Mouse (Mus musculus) megakaryocyte, adult 5-6 weeks (primary cell): ENCODE measurements around the gene Fut8. TPM values are rescaled to one million over a fixed set of nuclear protein-coding genes. Genes with fewer than 3 reads are reported as not detected.
A peak's percentile ranks its signal among the peaks of the same experiment; 100 is the strongest.
"Not testable (repeated sequence)": the region's sequence is repeated elsewhere in the genome, so short reads cannot be mapped to it uniquely, and the experiment has no call there.

ENCODE experiments used
- ATAC-seq: 2 replicates; pipeline ENCODE4 v1.8.0; 2016; ENCODE audit warnings: mild to moderate bottlenecking, inconsistent platforms; ENCODE audit not compliant: poor library complexity, severe bottlenecking
- total RNA-seq, 2 experiments: library from RNA; stranded (forward) in 1 of 2; stranded (reverse) in 1 of 2; fragments of 153-499, 151-499 nt in 1 of 2; fragments of 221-1000, 200-1000 nt in 1 of 2; gene quantifications; 2 replicates each; pipeline versions ENCODE4 v1.2.3 to v1.2.4; 2015 to 2017

The Fut8 gene
- total RNA-seq, 2 experiments from 2014 or later = 46.2 to 53.9 TPM

GRCm38 (mm10) chr12:77220616-77221015 lies 17.3 kb upstream of the Fut8 start:
- ATAC-seq = no peak

DNA sequence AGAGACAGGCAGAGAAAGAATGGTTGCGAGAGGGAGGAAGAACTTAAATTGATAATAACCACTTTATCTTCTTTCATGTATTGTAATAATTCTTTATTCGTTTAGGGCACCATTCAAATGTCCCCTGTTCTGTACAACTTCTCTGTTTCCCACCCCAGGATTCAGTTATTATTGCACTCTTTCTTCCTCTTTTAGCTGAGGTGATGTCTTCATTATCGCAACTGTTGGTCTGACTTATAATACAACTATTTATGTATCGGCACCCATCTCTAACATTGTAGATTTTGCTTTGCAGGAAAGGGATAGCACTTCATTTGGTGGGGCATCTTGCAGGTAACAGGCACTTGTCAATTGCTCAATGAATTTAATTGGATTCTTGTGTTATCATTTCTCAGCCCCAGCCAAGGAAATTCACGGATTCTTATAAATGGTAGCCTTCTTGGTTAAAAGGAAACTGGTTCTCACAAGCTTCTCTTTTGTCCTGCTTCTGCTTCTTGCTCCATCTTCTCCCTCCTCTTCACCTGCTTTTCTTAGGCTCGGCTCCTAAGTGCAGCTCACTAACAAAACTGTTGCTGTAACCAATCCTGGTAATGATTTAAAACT lies 15.6 kb upstream of the Fut8 start:
- peak; percentile 70 for ATAC-seq

DNA sequence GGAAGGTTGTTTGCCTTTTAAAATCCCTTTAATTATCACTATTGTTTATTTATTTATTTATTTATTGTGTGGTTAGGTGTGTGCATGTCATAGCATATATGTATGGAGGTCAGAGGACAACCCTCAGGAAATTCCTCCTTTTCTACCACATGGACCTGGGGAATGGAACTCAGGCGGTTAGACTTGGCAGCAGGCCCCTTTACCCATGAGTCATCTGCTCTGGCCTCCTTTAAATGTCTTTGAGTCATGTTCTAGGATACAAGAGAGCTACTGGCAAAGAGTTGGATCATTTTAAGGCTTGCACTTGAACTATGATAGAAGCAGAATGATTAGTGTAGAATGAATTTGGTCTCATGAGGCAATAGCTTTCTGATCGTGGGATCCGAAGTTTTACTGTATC lies 14.3 kb upstream of the Fut8 start:
- ATAC-seq = no peak

DNA sequence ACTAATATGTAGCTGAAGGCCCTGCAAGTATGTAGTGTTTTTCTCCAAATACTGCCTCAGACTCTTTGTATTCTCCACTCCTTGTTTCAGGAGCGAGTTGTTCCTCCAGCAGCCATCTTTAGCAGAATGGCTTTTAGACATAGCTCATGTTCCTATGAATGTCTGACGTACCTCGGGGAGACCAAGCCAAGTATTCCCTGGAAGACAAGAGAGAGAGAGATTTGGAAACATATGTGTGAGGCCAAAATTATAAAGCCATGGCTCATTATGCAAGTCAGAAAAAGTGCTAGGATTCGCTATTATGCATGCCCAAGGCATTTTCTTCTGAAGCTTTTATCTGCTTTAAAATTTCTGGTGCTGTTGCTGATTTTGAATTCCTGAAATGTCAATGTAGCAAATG lies 13.8 kb upstream of the Fut8 start:
- no peak for ATAC-seq

DNA sequence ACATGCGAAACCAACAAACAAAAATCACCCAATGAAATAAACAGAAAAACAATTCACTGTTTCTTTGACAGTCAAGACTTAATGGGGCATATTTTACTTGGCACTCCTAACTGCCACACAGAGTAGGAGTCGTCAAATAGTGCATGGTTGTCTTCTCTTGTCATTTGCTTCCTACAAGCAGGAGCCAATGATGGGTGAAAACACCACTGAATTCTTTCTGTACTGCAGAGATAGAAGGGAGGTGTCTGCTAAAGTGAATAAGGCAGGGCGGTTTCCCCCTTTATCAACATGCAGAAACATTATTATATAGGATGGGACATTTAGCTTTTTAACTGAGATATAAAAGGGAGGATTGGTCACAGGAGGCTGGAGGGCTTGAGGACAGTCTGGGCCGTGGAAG lies 13.0 kb upstream of the Fut8 start:
- no peak for ATAC-seq

- ATAC-seq = no peak
Measured at GRCm38 (mm10) chr12:77225727-77226126, 12.2 kb upstream of the Fut8 start.

GRCm38 (mm10) chr12:77235958-77236357 lies 2.0 kb upstream of the Fut8 start:
- no peak for ATAC-seq

- ATAC-seq = peak; percentile 68
Measured at GRCm38 (mm10) chr12:77238531-77239389, 835 bp downstream of the Fut8 start.

DNA sequence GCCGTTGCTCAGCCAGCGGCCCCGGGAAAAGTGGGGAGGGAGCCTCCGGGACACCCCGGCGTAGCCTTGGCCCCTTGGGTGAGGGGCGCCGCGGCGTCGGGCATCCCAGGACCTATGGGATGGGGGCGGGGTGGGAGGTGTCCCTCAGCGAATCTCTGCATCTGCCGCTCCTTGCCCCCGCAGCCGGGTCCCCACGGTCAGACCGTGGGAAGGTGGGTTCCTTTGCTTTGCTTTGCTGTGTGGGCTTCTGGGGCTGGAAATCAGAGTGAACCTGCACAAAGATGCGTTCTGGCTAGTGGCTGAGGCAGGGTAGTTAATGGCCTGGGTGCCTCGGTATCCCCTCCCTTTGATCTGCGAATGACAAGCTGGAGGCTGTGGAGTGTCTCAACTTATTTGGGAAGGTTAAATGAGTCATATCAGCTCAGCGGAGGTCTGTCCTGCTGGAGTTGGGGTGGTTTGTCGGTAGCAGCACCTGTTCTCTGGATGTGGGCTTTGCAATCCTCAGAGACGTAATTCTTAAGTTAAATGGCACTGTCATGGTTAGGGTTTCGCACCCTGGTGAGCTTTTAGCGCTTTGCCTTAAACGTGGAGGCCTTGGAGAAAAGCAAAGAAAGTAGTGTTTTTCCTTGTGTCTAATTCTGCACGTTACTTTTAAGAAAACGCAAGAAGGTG lies 1.6 kb downstream of the Fut8 start:
- ATAC-seq = no peak

- no peak for ATAC-seq
Measured at GRCm38 (mm10) chr12:77240372-77240771, 2.4 kb downstream of the Fut8 start.

DNA sequence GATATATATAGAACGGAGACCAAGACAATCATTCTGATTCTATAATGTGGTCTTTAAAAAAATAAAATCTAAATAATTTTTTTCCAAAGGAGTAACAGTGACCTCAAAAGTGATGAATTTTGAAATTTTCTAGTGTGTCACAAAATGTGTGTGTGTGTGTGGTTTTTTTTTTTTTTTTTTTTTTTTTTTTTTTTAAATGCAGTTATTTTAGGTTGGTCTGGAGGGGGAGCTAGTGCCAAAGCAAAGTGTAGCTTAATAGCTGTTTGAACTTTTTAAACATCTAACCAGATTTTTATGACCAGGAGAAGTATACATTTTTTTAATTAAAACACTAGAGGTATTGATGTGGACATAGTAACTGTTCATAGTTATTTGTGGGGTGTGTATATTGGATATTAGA lies 2.9 kb downstream of the Fut8 start:
- ATAC-seq = no peak

GRCm38 (mm10) chr12:77262650-77263049 lies 24.7 kb downstream of the Fut8 start:
- peak; percentile 76 for ATAC-seq

GRCm38 (mm10) chr12:77263816-77264215 lies 25.9 kb downstream of the Fut8 start:
- no peak for ATAC-seq

DNA sequence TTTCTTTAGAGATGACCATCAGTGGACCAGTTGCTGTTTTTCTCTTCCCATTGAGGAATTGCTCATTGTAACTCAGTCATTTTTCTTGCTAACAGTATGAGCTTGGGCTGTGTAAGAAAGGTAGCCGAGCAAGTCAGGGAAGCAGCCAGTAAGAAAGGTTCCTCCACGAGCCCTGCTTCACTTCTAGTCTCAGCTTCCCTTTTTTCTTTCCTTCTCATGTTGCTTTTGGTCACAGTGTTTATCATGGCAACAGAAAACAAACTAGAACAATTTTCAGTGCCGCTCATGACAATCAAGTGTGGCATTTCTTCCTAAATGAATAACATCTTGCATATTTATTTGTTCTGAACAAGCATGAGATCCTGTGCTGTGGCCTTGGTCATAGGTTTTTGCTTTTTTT lies 32.8 kb downstream of the Fut8 start:
- peak; percentile 81 for ATAC-seq

DNA sequence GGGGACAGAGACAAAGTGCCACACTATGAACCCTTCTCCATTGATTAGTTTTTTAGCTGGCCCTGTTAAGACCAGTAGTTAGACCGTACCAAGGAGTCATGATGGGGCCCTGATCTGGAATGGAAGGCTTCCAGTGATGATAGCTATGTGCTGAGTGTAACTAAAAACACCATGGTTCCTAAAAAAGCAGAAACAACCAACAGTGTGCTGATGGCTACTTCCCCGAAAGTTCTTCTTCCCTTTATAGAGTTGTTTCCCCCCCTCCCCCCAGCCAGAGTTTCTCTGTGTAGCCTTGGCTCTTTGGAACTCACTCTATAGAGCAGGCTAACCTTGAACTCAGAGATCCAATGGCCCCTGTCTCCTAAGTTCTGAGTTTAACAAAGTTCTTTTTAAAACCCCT lies 50.6 kb downstream of the Fut8 start:
- peak; percentile 87 for ATAC-seq

DNA sequence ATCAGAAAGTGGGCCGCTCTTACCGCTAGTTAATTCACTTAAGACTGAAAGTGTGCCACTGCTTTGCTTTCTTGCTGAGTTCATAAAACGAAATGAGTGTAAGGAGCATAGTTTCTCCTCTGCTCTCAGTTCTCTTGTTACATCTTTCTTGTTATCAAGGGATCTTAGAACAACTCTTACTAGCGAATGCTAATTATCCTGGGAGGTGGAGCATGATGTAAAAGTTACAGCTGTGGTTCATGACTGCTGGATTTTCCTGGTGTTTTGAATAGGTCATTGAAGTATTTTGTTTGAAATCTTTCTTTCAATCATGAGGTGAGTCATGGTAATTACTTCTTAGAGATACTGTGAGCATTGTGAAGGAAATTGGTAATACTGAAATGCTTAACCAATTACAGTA lies 53.1 kb downstream of the Fut8 start:
- ATAC-seq = no peak

DNA sequence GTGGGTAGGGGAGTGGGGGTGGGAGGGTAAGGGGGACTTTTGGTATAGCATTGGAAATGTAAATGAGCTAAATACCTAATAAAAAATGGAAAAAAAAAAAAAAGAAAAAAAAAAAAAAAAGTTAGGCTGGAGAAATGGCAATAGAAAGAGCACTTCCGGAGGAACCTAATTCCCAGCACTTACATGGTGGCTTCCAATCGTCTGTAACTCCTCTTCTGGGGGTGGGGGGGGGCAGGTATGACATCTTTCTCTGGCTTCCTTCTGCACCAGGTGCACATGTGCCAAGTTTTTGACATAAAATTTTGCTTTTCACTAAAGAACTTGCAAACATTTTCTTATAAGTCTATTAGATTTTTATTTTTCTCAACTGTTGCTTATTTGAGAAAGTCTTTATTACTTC lies 53.9 kb downstream of the Fut8 start:
- ATAC-seq = not testable (repeated sequence)

- no peak for ATAC-seq
Measured at GRCm38 (mm10) chr12:77292375-77293258, 54.7 kb downstream of the Fut8 start.

- no peak for ATAC-seq
Measured at GRCm38 (mm10) chr12:77296119-77296518, 58.2 kb downstream of the Fut8 start.

- no peak for ATAC-seq
Measured at GRCm38 (mm10) chr12:77297114-77297513, 59.2 kb downstream of the Fut8 start.

DNA sequence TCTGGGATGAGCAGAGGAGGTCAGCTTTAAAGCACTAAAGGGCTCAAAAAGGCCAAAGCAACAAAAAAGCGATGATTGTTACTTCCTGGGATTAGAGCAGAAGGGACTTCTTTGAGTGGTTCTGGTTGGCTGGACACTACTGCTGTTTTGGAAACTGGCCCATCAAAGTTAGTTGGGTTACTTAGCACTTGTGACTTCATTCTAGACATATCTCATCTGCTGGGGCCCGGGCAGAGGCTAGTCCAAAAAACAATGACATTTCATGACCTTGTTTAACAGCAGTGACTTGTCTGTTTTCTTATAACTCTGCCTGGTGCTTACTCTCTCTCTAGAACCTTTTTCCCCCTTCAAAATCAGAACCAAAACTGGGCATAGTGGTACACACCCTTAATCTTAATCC lies 59.9 kb downstream of the Fut8 start:
- ATAC-seq = no peak
